Comparison of ENCODE assay signal across 29 mouse cellular contexts in the genomic region with DNA sequence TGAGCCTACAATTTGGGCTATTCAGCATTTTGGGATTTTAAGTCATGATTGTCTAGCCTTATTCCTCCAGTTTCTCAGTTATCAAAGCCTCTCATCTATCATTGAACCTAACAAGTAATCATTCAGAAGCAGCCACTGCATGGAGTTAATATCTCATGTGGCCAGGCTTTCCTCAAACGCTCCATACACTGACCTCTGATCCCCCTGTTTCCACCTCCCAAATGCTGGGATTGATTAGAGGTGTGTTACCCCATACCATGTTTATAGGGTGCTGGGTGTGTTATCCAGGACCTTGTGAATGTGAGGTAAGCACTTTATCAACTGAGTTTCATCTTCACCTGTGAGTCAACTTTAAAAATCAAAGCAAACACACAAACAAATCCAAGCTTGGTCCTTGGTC. TPM values are rescaled to one million over a fixed set of nuclear protein-coding genes. Genes with fewer than 3 reads are reported as not detected.
DNase-seq lines count a peak whose midpoint lies in the region; ATAC-seq and TF ChIP-seq lines count a peak whose summit lies in the region.
"Had no signal": no experiment of that assay in that cellular context is flagged by ENCODE, and none has a peak within 500 bp of the region (broad histone marks: within the 10 kb centered on the region; RNA-seq: fewer than 3 reads in every experiment).

No protein-coding gene starts in this region.

- no peak for TF ChIP-seq POLR2A in MEL (IDR thresholded peaks at IDR 0.05; ENCODE audit: control insufficient read depth in 1 of 2, insufficient read depth in 1 of 2, low read depth in 1 of 2, low read length in 2 of 2, poor library complexity in 1 of 2)

- no peaks in the 10 kb centered on the region for H3K9me3 ChIP-seq in embryonic facial prominence, embryonic 13.5 days
- no peaks in the 10 kb centered on the region for H3K9me3 ChIP-seq in embryonic facial prominence, embryonic 10.5 days
- H3K9me3 ChIP-seq in MEL (replicated peaks; ENCODE audit: insufficient read depth, low read length), result no peaks in the 10 kb centered on the region
- no peaks in the 10 kb centered on the region for H3K9me3 ChIP-seq in limb, embryonic 13.5 days
- no peaks in the 10 kb centered on the region for H3K9me3 ChIP-seq in midbrain, embryonic 11.5 days (ENCODE audit: control insufficient read depth, low read length)
- H3K9me3 ChIP-seq: forebrain, embryonic 12.5 days; heart, embryonic 13.5 days; hindbrain, embryonic 13.5 days; liver, embryonic 15.5 days; lung, embryonic 15.5 days; midbrain, embryonic 10.5 days; stomach, embryonic 15.5 days had no signal

- H3K36me3 ChIP-seq in embryonic facial prominence, embryonic 13.5 days, result peaks cover 74% of the 10 kb centered on the region
- H3K36me3 ChIP-seq in embryonic facial prominence, embryonic 10.5 days (replicated peaks), result peaks cover 100% of the 10 kb centered on the region
- peaks cover 20 to 66% of the 10 kb centered on the region in 2 experiments for H3K36me3 ChIP-seq in MEL (ENCODE audit: control insufficient read depth in 1 of 2, insufficient read depth in 2 of 2, low read length in 2 of 2)
- H3K36me3 ChIP-seq in limb, embryonic 13.5 days, result peaks cover 78% of the 10 kb centered on the region
- peaks cover 53% of the 10 kb centered on the region for H3K36me3 ChIP-seq in midbrain, embryonic 11.5 days (ENCODE audit: control insufficient read depth, insufficient read depth, low read length)

- TF ChIP-seq EP300 in MEL (IDR thresholded peaks at IDR 0.05; ENCODE audit: low read depth in 1 of 2, low read length in 2 of 2), result no peak

- H3K27ac ChIP-seq in embryonic facial prominence, embryonic 13.5 days, result peak overlapping the region; percentile 49; the same call in 1 of the 2 replicates
- H3K27ac ChIP-seq in embryonic facial prominence, embryonic 10.5 days (replicated peaks), result no peak overlapping the region
- H3K27ac ChIP-seq in MEL (ENCODE audit: control insufficient read depth, low read depth, low read length), result no peak overlapping the region
- peak overlapping the region; percentile 72; the same call in 1 of the 2 replicates for H3K27ac ChIP-seq in limb, embryonic 13.5 days
- no peak overlapping the region for H3K27ac ChIP-seq in midbrain, embryonic 11.5 days (ENCODE audit: low read depth, low read length)
- H3K27ac ChIP-seq: forebrain, embryonic 12.5 days; heart, embryonic 13.5 days; hindbrain, embryonic 13.5 days; liver, embryonic 15.5 days; lung, embryonic 15.5 days; midbrain, embryonic 10.5 days; stomach, embryonic 15.5 days had no signal

- no peak for TF ChIP-seq RAD21 in MEL (IDR thresholded peaks at IDR 0.05; ENCODE audit: low read depth, low read length)

- no peak overlapping the region for H3K9ac ChIP-seq in embryonic facial prominence, embryonic 13.5 days
- H3K9ac ChIP-seq in MEL (ENCODE audit: control insufficient read depth, low read depth, low read length, poor library complexity, severe bottlenecking), result no peak overlapping the region
- no peak overlapping the region; the same call in 1 of the 2 replicates for H3K9ac ChIP-seq in limb, embryonic 13.5 days
- no peak overlapping the region for H3K9ac ChIP-seq in midbrain, embryonic 11.5 days (ENCODE audit: low read length)
- H3K9ac ChIP-seq: forebrain, embryonic 12.5 days; heart, embryonic 13.5 days; hindbrain, embryonic 13.5 days; liver, embryonic 15.5 days; lung, embryonic 15.5 days; stomach, embryonic 15.5 days had no signal

- H3K79me2 ChIP-seq in MEL (ENCODE audit: control insufficient read depth, insufficient read depth, low read length, poor library complexity), result peaks cover 19% of the 10 kb centered on the region

- no peak overlapping the region for H3K4me3 ChIP-seq in embryonic facial prominence, embryonic 13.5 days
- no peak overlapping the region for H3K4me3 ChIP-seq in embryonic facial prominence, embryonic 10.5 days
- H3K4me3 ChIP-seq in MEL (ENCODE audit: control insufficient read depth in 1 of 2, insufficient read depth in 1 of 2, low read depth in 2 of 2, low read length in 2 of 2), result no peak overlapping the region
- no peak overlapping the region for H3K4me3 ChIP-seq in limb, embryonic 13.5 days
- H3K4me3 ChIP-seq in midbrain, embryonic 11.5 days (ENCODE audit: low read depth, low read length), result no peak overlapping the region
- H3K4me3 ChIP-seq: erythroblast, embryonic 14.5 days; forebrain, embryonic 12.5 days; heart, embryonic 13.5 days; hindbrain, embryonic 13.5 days; liver, embryonic 15.5 days; lung, embryonic 15.5 days; midbrain, embryonic 10.5 days; stomach, embryonic 15.5 days had no signal

- H3K27me3 ChIP-seq in embryonic facial prominence, embryonic 13.5 days, result no peaks in the 10 kb centered on the region
- H3K27me3 ChIP-seq in embryonic facial prominence, embryonic 10.5 days (replicated peaks; ENCODE audit: low read depth, poor library complexity, severe bottlenecking), result no peaks in the 10 kb centered on the region
- H3K27me3 ChIP-seq in MEL (ENCODE audit: control insufficient read depth in 1 of 2, insufficient read depth in 2 of 2, low read length in 2 of 2), result no peaks in the 10 kb centered on the region
- H3K27me3 ChIP-seq in limb, embryonic 13.5 days, result no peaks in the 10 kb centered on the region
- H3K27me3 ChIP-seq in midbrain, embryonic 11.5 days (ENCODE audit: control insufficient read depth, insufficient read depth, low read length), result no peaks in the 10 kb centered on the region
- H3K27me3 ChIP-seq: CH12.LX; forebrain, embryonic 12.5 days; heart, embryonic 13.5 days; hindbrain, embryonic 13.5 days; liver, embryonic 15.5 days; lung, embryonic 15.5 days; stomach, embryonic 15.5 days had no signal

- no peak for DNase-seq in embryonic facial prominence, embryonic 10.5 days (ENCODE audit: low spot score)
- peak; percentile 2 for DNase-seq in heart, postnatal 4 days
- DNase-seq in heart, adult 9 months (ENCODE audit: low spot score in 2 of 2), result no peak
- DNase-seq in MEL (ENCODE audit: low read depth, low spot score), result no peak
- no peak for DNase-seq in midbrain, embryonic 11.5 days (ENCODE audit: low spot score, missing footprints)
- DNase-seq in urinary bladder, postnatal 25 days (ENCODE audit: low spot score), result no peak
- DNase-seq: adrenal gland, adult 8-10 months; cerebellum, adult 2 months; cerebellum, postnatal 14 days; gastrocnemius, postnatal 14 days; heart, adult 18-20 months; heart, postnatal 14 days; kidney, adult 2 months; kidney, postnatal 4 days; layer of hippocampus, postnatal 36 days; left cerebral cortex, postnatal 4 days; thymus, postnatal 14 days had no signal

- H3K4me1 ChIP-seq in embryonic facial prominence, embryonic 13.5 days, result peaks cover 68% of the 10 kb centered on the region
- peaks cover 17% of the 10 kb centered on the region; the same call in 1 of the 2 replicates for H3K4me1 ChIP-seq in embryonic facial prominence, embryonic 10.5 days
- H3K4me1 ChIP-seq in MEL (ENCODE audit: control insufficient read depth in 1 of 2, insufficient read depth in 2 of 2, low read length in 2 of 2), result peaks cover 5 to 11% of the 10 kb centered on the region in 2 experiments
- H3K4me1 ChIP-seq in limb, embryonic 13.5 days, result peaks cover 69% of the 10 kb centered on the region
- H3K4me1 ChIP-seq in midbrain, embryonic 11.5 days (ENCODE audit: control insufficient read depth, insufficient read depth, low read length), result no peaks in the 10 kb centered on the region
- H3K4me1 ChIP-seq: midbrain, embryonic 10.5 days had no signal

- no peak for ATAC-seq in embryonic facial prominence, embryonic 13.5 days (ENCODE audit: insufficient number of reproducible peaks, insufficient read depth, low FRiP score, low TSS enrichment, low read depth)
- ATAC-seq in limb, embryonic 13.5 days (ENCODE audit: low FRiP score, low read depth), result no peak
- no peak for ATAC-seq in midbrain, embryonic 11.5 days (ENCODE audit: low FRiP score)
- ATAC-seq: midbrain, embryonic 16.5 days had no signal

- 45% methylated on average over 1 of the region's 1 CpGs for WGBS in embryonic facial prominence, embryonic 13.5 days
- WGBS in embryonic facial prominence, embryonic 10.5 days, result 73% methylated on average over 1 of the region's 1 CpGs
- 42% methylated on average over 1 of the region's 1 CpGs for WGBS in limb, embryonic 13.5 days
- 82% methylated on average over 1 of the region's 1 CpGs for WGBS in midbrain, embryonic 11.5 days

- no peak overlapping the region for H3K4me2 ChIP-seq in embryonic facial prominence, embryonic 13.5 days
- H3K4me2 ChIP-seq in limb, embryonic 13.5 days (replicated peaks), result no peak overlapping the region
- H3K4me2 ChIP-seq in midbrain, embryonic 11.5 days, result no peak overlapping the region
- H3K4me2 ChIP-seq: forebrain, embryonic 12.5 days; heart, embryonic 13.5 days; hindbrain, embryonic 13.5 days; liver, embryonic 15.5 days; lung, embryonic 15.5 days; stomach, embryonic 15.5 days had no signal

- TF ChIP-seq CTCF in MEL (IDR thresholded peaks at IDR 0.05 in 2 of 3, conservative IDR thresholded peaks at IDR 0.05 in 1 of 3; ENCODE audit: control insufficient read depth in 1 of 3, insufficient read depth in 1 of 3, low read depth in 2 of 3, low read length in 3 of 3, poor library complexity in 1 of 3, severe bottlenecking in 1 of 3), result no peak

TF ChIP-seq in MEL, 35 proteins besides CTCF, POLR2A, EP300 and RAD21:
- TF ChIP-seq ZNF384 (IDR thresholded peaks at IDR 0.05; ENCODE audit: low read depth, low read length) (no peak), POLR2AphosphoS2 (IDR thresholded peaks at IDR 0.05; ENCODE audit: low read length) (0 out of 2 replicates have a peak, but pooled peaks have one; percentile 29)

RNA-seq across cellular contexts. Expression of a gene that starts 28.7 kb away (rescaled TPM):
- polyA plus RNA-seq in embryonic facial prominence, embryonic 13.5 days (2015; fragmentation: Nextera tagmentation; extraction: Ambion mirVana), result 659 and 711 TPM in 2 replicates
- polyA plus RNA-seq in embryonic facial prominence, embryonic 10.5 days (2016; fragmentation: Nextera tagmentation; extraction: Ambion mirVana), result 660 and 664 TPM in 2 replicates
- total RNA-seq in heart, postnatal 4 days (2021), result 100 to 1,000 TPM; 610 to 637 TPM
- 167 and 175 TPM in 2 replicates for total RNA-seq in MEL (2012; rRNA removed)
- polyA plus RNA-seq in MEL (2012; ENCODE audit: insufficient read depth in 1 of 2, insufficient read length in 2 of 2, low read depth in 1 of 2, low replicate concordance in 2 of 2, missing spikeins in 1 of 2), result 100 to 1,000 TPM; 216 to 583 TPM
- 754 and 779 TPM in 2 replicates for polyA plus RNA-seq in limb, embryonic 13.5 days (2015; fragmentation: Nextera tagmentation; extraction: Ambion mirVana)
- polyA plus RNA-seq in midbrain, embryonic 11.5 days (2014; fragmentation: Nextera tagmentation; extraction: Ambion mirVana), result 812 and 869 TPM in 2 replicates

Comparison
In these comparisons a context has a peak if more than half of its experiments do, and no peak if none do; other contexts are left out.
1. H3K27ac ChIP-seq: peak in embryonic facial prominence, embryonic 13.5 days (single experiment) and limb, embryonic 13.5 days (single experiment); none in embryonic facial prominence, embryonic 10.5 days (single experiment), MEL (single experiment) and midbrain, embryonic 11.5 days (single experiment).